Mouse (Mus musculus): ENCODE measurements at regions not wholly inside any gene's neighbourhood (a gene's known extent, or its start where the extent isn't known, plus 50 kb on each side); places are given as distances from the start of the nearest gene placed in this dataset.

GRCm38 (mm10) chr1:64449141-64449540, 83.3 kb upstream of the Creb1 start:
- TF ChIP-seq CTCF (IDR thresholded peaks at IDR 0.05; ENCODE audit: borderline replicate concordance, extremely low read depth, insufficient read depth, insufficient read length) (no peak), POLR2A (IDR thresholded peaks at IDR 0.05; ENCODE audit: borderline replicate concordance, extremely low read depth, insufficient read depth, insufficient read length, poor library complexity, severe bottlenecking) (no peak)
